Mouse (Mus musculus) thymus, adult 2 months (tissue): Measurements from ENCODE around the gene Cd7. TPM values are rescaled to one million over a fixed set of nuclear protein-coding genes. Genes with fewer than 3 reads are reported as not detected.

Experiments used
- DNase-seq: peaks from one replicate; pipeline ENCODE4 v3.0.0; 2021
- H3K27ac ChIP-seq: fragments of 200-500 bp; 2 replicates; pipeline ENCODE4 v1.5.1; 2012; ENCODE audit warnings: low read length, control low read depth; ENCODE audit not compliant: control insufficient read depth, insufficient read depth
- H3K27me3 ChIP-seq: fragments of 200-500 bp; 2 replicates; pipeline ENCODE4 v1.6.1; 2012; ENCODE audit warnings: mild to moderate bottlenecking, low read length, moderate library complexity, mixed read lengths; ENCODE audit not compliant: control insufficient read depth, insufficient read depth
- H3K36me3 ChIP-seq: fragments of 200-500 bp; 2 replicates; pipeline ENCODE4 v1.6.1; 2012; ENCODE audit warnings: mild to moderate bottlenecking, low read length, moderate library complexity; ENCODE audit not compliant: control insufficient read depth, insufficient read depth
- H3K4me1 ChIP-seq: fragments of 200-500 bp; replicated peaks from 2 replicates; pipeline ENCODE4 v1.6.1; 2012; ENCODE audit warnings: low read length; ENCODE audit not compliant: control insufficient read depth, insufficient read depth
- H3K4me3 ChIP-seq: fragments of 200-500 bp; 2 replicates; pipeline ENCODE4 v1.5.1; 2012; ENCODE audit warnings: mild to moderate bottlenecking, low read length, control low read depth, moderate library complexity; ENCODE audit not compliant: control insufficient read depth, insufficient read depth
- CTCF ChIP-seq: fragments of 200-500 bp; IDR thresholded peaks from 2 replicates; pipeline ENCODE4 v1.5.1; 2012; ENCODE audit warnings: mild to moderate bottlenecking, control low read depth, low read length, moderate library complexity, borderline replicate concordance; ENCODE audit not compliant: control insufficient read depth, poor library complexity, insufficient read depth; ENCODE audit errors: extremely low read depth
- POLR2A ChIP-seq: fragments of 200-500 bp; IDR thresholded peaks from 2 replicates; pipeline ENCODE4 v1.6.1; 2012; ENCODE audit warnings: mild to moderate bottlenecking, low read length, control low read depth, moderate library complexity; ENCODE audit not compliant: control insufficient read depth, poor library complexity, insufficient read depth; ENCODE audit errors: extremely low read depth
- WGBS: fragments of 180-500 bp; shearing (Covaris S2); methylation state at CpG from one replicate; pipeline ENCODE4 v1.1.7; 2018; 5-methylcytosine and 5-hydroxymethylcytosine counted together
- polyA plus RNA-seq: library from polyadenylated mRNA; depleted of rRNA; stranded (reverse); fragments of >200 nt; gene quantifications from 2 replicates; pipeline ENCODE4 v1.2.3, GENCODE M21; 2012

The Cd7 gene
- polyA plus RNA-seq, 1 experiment, result 55.2 TPM

DNA sequence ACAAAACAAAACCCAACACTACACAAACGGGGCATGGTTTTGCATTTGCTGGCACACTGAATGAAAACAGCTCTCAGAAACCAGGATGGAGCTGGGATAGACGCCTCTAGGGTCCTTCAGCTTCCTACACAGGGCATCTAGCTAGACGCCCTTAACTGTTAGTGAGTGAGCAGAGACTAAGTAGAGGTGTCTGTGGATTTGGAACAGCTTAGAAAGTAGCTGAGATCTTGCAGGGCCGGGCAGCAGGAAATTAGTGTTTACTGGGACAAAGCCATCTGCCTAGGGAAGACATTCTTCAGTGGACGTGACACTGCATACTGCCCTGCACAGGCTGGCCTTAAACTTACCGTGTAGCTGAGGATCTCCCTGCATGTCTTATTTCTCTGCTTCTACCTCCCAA, 23.7 kb downstream of the Cd7 start:
- no peaks in the 10 kb centered on the region for H3K36me3 ChIP-seq
- no peak for DNase-seq
- no peaks in the 10 kb centered on the region for H3K27me3 ChIP-seq
- H3K27ac ChIP-seq, result no peak overlapping the region
- H3K4me1 ChIP-seq, result no peaks in the 10 kb centered on the region
- H3K4me3 ChIP-seq, result no peak overlapping the region
- 83% methylated on average over 6 of the region's 6 CpGs for WGBS
- TF ChIP-seq POLR2A, result no peak
- TF ChIP-seq CTCF, result no peak

DNA sequence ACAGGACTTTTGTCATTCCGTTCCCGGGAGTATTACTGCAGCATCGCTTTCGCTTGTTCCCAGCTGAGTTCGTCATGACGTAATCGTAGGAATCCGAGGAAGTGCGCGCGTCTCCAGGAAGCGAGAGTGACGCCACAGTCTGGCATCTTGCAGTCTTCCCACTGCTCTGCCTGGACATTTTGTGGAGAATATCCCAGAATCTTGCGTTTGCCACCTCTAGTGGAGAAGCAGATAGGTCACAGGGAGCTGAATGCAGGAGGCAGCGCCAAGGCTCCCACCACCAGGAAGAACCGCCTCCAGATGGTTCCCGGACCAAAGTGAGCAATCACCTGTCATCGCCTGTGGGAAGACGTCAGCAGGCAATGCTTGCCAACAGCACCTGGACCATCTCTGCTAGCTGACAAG, 24.3 kb downstream of the Cd7 start:
- TF ChIP-seq POLR2A (no peak), CTCF (no peak)
- no peak for DNase-seq
- WGBS, result 73% methylated on average over 19 of the region's 19 CpGs

DNA sequence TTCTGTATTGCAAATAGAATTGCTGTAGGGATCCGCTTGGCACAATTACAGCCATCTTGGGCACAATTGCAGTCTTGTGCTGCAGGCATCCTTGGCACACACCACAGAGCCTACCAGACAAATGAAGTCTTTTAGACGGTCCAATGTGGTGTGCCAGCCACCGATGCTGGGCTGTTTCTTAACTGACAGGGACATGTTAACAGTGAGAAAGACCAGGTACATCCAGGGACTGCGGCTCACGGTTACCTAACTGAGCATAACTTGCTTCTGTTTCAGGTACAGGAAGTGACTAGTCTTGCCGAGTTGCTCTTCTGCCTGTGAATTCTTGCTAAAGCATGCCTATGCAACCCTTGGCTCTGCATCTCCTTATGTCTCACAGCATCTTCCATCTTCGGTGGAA, 25.6 kb downstream of the Cd7 start:
- no peaks in the 10 kb centered on the region for H3K27me3 ChIP-seq
- 81% methylated on average over 7 of the region's 7 CpGs for whole genome bisulfite sequencing
- DNase-seq, result no peak
- no peak overlapping the region for H3K4me3 ChIP-seq
- H3K27ac ChIP-seq, result no peak overlapping the region
- no peaks in the 10 kb centered on the region for H3K36me3 ChIP-seq
- no peak for TF ChIP-seq CTCF
- no peak for TF ChIP-seq POLR2A
- no peaks in the 10 kb centered on the region for H3K4me1 ChIP-seq

More for the DNA sequence above, 24.3 kb downstream of the Cd7 start:
- Histone ChIP-seq H3K27ac (no peak overlapping the region), H3K4me1 (no peaks in the 10 kb centered on the region), H3K27me3 (no peaks in the 10 kb centered on the region), H3K4me3 (no peak overlapping the region), H3K36me3 (no peaks in the 10 kb centered on the region)

DNA sequence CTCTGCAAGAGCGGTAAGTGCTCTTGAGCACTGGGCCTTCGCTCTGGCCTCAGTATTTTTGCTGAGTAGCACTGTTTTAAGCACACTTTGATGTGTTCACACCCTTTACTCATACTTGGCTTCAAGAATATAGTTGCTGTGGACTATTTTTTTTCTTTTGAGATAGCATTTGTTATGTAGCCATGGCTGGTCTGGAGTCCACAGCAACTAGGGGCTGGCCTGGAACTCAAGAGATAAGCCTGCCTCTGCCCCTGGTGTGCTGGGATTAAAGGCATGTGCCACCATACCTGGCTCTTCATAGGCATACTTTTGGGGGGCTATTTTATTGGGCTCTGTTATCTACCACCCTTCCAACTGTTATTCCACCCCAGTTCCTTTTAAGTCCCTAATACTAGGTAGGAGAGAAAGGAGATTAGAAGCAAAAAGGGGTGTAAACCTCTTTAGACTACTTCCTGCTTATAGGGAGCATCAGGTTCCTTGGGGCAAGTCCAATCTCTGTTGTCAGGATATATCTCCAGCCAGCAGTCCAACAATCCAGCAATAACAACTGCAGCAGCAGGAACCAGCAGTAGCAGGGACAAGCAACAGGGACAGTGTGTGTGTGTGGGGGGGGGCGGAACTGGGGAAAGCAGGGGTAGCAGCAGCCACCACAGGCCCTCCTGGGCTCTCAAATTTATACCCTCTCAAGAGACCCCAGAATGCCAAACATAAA, 29.0 kb downstream of the Cd7 start:
- Histone ChIP-seq H3K27ac (no peak overlapping the region), H3K4me1 (no peaks in the 10 kb centered on the region), H3K36me3 (no peaks in the 10 kb centered on the region), H3K4me3 (no peak overlapping the region), H3K27me3 (no peaks in the 10 kb centered on the region)
- over 99% methylated on average over 3 of the region's 3 CpGs for WGBS
- TF ChIP-seq CTCF, result no peak
- TF ChIP-seq POLR2A, result no peak
- no peak for DNase-seq

DNA sequence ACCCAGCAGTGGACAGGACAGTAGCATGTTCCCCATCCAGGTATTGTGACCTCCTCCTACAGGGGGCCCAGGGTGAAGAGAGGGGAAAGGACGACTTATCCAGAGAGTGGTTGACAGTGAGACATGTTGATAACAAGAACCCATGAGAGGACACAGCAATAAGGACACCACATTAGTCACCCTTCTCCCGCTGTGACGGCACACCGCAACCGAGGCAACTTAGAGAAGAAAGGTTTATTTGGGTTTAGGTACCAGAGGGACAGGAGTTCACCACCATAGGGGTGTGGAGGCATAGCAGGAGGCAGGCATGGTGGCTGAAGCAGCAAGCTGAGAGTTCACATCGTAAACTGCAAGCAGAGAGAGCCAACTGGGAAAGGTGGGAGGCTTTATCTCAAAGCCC, 33.0 kb downstream of the Cd7 start:
- no peak for DNase-seq
- no peak overlapping the region for H3K4me3 ChIP-seq
- no peaks in the 10 kb centered on the region for H3K4me1 ChIP-seq
- WGBS, result 88% methylated on average over 6 of the region's 6 CpGs
- no peaks in the 10 kb centered on the region for H3K27me3 ChIP-seq
- H3K27ac ChIP-seq, result no peak overlapping the region
- no peaks in the 10 kb centered on the region for H3K36me3 ChIP-seq
- TF ChIP-seq CTCF (no peak), POLR2A (no peak)

DNA sequence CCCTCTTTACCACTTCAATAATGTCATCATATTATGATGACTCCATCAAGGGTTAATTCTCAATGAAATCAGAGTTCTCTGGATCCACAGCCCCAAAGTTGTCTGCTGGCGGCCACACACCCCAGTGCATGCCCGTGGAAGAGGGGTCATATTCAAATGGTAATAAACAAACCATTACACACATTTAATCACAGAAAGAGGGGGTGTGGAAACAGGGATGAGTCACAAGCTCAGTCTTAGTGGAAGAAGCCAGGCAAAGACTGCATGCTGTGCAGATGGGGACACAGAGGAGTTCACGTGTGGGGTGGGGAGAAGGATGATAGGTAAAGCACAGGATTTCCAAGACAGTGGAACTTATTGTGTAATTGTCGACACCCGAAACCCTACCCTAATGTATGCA, 34.9 kb downstream of the Cd7 start:
- Histone ChIP-seq H3K36me3 (no peaks in the 10 kb centered on the region), H3K27ac (no peak overlapping the region), H3K4me1 (no peaks in the 10 kb centered on the region), H3K4me3 (no peak overlapping the region), H3K27me3 (no peaks in the 10 kb centered on the region)
- TF ChIP-seq CTCF, result no peak
- no peak for TF ChIP-seq POLR2A
- no peak for DNase-seq
- WGBS, result 84% methylated on average over 5 of the region's 5 CpGs

DNA sequence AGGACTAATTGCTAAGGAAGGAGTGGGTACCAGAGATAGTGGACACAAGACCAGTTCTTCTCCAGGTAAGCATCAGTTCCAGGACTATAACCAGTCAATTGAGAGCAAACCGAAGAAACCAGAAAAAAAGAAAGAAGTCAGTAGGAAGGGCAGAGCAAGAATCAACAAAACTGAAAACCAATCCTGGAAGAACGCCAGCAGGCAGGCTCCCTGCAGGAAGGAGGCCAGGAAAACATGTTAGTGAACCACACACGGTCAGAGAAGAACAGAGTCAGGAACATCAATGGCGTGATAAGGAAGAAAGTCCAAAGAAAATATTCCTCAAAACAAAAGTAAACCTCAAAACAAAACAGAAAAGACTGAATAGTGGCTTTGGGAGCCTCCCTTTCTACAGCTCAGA, 37.3 kb downstream of the Cd7 start:
- H3K4me1 ChIP-seq, result no peaks in the 10 kb centered on the region
- no peak overlapping the region for H3K4me3 ChIP-seq
- TF ChIP-seq CTCF, result no peak
- TF ChIP-seq POLR2A, result no peak
- 54% methylated on average over 4 of the region's 4 CpGs for WGBS
- H3K27me3 ChIP-seq, result no peaks in the 10 kb centered on the region
- DNase-seq, result no peak
- no peak overlapping the region for H3K27ac ChIP-seq
- no peaks in the 10 kb centered on the region for H3K36me3 ChIP-seq
